Mouse (Mus musculus): ENCODE measurements at regions not wholly inside any gene's neighbourhood (a gene's known extent, or its start where the extent isn't known, plus 50 kb on each side); places are given as distances from the start of the nearest gene placed in this dataset.

DNA sequence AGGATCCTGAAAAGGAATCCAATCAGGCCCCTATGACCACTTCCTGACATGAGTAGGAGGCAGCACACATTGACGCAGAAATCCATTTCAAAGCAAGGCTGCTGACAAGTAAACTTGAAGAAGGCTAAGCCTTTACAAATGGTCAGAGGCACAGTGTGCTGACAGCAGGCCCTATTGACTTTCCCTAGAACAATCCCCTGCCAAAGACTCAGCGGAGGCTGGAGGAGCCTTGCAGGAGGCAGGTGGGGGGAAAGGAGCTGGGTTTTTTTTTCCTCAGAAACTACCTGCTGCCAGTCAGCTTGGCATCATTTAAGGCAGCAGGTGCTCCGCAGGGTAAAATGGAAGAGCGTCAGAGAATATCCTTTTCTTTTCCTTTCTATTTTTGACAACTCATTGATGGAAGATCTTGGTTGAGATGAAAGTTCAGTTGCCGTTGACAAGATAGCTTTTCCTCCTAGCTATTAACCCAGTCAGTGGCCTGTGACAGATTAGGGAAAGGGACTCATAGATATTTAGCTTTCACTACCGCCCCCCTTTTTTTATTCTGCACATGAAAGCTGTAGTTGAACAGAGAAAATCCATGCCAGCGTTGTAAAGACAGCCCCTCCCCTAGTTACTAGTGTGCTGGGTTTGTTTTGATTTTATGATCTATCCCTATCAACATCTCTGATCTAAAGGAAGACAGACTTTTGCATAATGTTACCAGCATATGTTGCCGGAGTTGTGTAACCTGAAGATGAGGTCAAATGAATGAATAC is 210.6 kb downstream of the Csnka2ip start:
- TF ChIP-seq CTCF (IDR thresholded peaks at IDR 0.05; ENCODE audit: low read depth): no peak
- no peak overlapping the region for H3K27ac ChIP-seq
- no peak for DNase-seq (ENCODE audit: low spot score)
- H3K4me1 ChIP-seq (ENCODE audit: insufficient read depth, low read length): no peaks in the 10 kb centered on the region
- H3K4me2 ChIP-seq (ENCODE audit: low read depth, low read length): no peak overlapping the region
- no peaks in the 10 kb centered on the region for H3K27me3 ChIP-seq (ENCODE audit: insufficient read depth, low read length)
- WGBS: 48% methylated on average over 8 of the region's 8 CpGs
- H3K9ac ChIP-seq (replicated peaks; ENCODE audit: low read length): no peak overlapping the region
- ATAC-seq: no peak
- H3K36me3 ChIP-seq (ENCODE audit: insufficient read depth, low read length): no peaks in the 10 kb centered on the region
- H3K4me3 ChIP-seq (ENCODE audit: low read length): no peak overlapping the region
- no peaks in the 10 kb centered on the region for H3K9me3 ChIP-seq (ENCODE audit: low read length)

DNA sequence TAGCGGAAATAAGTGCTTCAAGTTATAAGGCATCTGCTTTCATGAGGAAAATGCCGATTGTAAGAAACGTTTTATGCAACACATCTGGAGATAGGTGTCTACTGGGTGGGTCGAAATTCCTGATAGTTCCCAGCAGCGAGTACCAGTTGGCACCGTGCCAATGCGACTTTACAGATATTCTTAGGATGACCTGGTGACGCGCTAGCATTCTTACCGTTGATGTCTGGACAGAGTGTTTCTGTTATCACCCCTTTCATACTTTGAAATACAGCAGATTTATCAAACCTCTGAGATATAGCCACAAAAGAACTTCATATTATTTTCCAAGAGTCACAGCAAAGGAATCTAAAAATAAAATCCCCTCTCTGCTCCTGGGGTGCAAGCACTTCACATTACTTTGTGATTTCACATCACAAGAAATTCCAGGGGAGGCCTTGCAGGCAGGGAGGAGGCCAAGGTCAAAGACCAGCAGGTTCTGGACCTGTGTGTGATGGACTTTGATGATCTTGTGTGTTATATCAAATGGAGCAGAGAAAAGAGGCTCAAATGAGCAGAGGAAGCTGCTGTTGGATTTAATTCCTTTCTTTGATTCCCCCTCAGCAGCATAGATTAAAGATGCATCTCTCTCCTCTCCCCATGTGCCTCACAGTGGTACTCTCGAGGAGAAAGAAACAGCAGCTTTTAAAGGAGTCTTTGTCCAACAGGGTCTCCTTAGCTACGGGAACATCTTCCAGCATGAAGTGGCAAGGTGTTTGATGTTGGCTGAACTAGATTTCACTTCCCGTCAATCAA is 233.4 kb downstream of the Csnka2ip start:
- Histone ChIP-seq H3K36me3 (ENCODE audit: insufficient read depth, low read length) (no peaks in the 10 kb centered on the region), H3K27ac (no peak overlapping the region), H3K4me2 (ENCODE audit: low read depth, low read length) (no peak overlapping the region), H3K27me3 (ENCODE audit: insufficient read depth, low read length) (no peaks in the 10 kb centered on the region), H3K9me3 (ENCODE audit: low read length) (no peaks in the 10 kb centered on the region), H3K4me1 (ENCODE audit: insufficient read depth, low read length) (no peaks in the 10 kb centered on the region), H3K9ac (replicated peaks; ENCODE audit: low read length) (no peak overlapping the region), H3K4me3 (ENCODE audit: low read length) (no peak overlapping the region)
- no peak for ATAC-seq
- 78% methylated on average over 13 of the region's 13 CpGs for WGBS
- DNase-seq (ENCODE audit: low spot score): no peak
- no peak for TF ChIP-seq CTCF (IDR thresholded peaks at IDR 0.05; ENCODE audit: low read depth)

DNA sequence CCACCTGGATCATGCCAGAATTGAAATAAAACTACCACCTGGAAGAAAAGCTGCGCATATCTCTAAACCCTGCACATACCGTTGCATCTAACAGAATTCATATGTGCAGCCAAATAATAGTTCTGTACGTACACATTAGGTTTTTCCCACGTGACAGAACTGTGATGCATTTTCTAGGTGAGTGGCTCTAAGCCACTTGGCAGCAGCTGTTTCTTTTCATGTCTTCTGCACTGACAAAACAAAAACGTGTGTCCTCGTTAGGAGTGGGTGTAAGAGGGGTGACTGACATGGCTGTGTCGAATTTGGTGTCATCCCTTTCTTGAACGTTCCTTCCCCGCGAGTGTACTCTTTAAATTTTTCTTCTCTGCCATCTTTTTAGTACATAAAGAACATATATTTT is 254.3 kb downstream of the Csnka2ip start:
- Histone ChIP-seq H3K9me3 (ENCODE audit: low read length) (no peaks in the 10 kb centered on the region), H3K27ac (no peak overlapping the region), H3K4me2 (ENCODE audit: low read depth, low read length) (no peak overlapping the region), H3K36me3 (ENCODE audit: insufficient read depth, low read length) (no peaks in the 10 kb centered on the region), H3K9ac (replicated peaks; ENCODE audit: low read length) (no peak overlapping the region), H3K27me3 (ENCODE audit: insufficient read depth, low read length) (no peaks in the 10 kb centered on the region), H3K4me3 (ENCODE audit: low read length) (no peak overlapping the region), H3K4me1 (ENCODE audit: insufficient read depth, low read length) (no peaks in the 10 kb centered on the region)
- TF ChIP-seq CTCF (IDR thresholded peaks at IDR 0.05; ENCODE audit: low read depth): no peak
- DNase-seq (ENCODE audit: low spot score) (no peak), ATAC-seq (no peak)
- WGBS: 61% methylated on average over 10 of the region's 10 CpGs

DNA sequence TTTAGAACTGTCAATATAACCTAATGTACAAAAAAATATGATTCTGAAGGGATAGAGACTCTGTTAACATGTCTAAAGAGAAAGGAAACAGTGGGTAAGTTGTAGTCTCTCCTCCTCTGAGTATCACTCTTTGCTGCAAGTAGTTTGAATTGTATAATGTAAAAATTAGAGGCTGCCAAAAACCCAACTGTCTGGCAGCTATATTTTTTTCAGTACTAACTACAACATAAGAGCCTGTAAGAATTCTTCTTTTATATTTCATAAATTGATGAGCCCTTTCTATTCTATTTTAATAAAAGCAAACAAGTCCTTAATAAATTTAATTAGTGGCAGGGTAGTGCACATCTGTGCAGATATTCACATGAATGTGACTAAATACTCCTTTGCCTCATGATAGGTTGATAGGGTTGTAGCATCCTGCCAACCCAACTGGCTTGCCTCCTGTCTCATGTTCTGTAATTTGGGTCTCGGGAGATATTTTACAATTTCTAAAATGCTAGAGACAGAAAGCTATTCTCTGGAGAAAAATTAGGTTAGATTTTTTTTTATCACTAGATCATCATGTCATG is 269.2 kb downstream of the Csnka2ip start:
- H3K27me3 ChIP-seq (ENCODE audit: insufficient read depth, low read length): no peaks in the 10 kb centered on the region
- H3K36me3 ChIP-seq (ENCODE audit: insufficient read depth, low read length): no peaks in the 10 kb centered on the region
- DNase-seq (ENCODE audit: low spot score): no peak
- H3K27ac ChIP-seq: no peak overlapping the region
- H3K4me3 ChIP-seq (ENCODE audit: low read length): no peak overlapping the region
- no peak for TF ChIP-seq CTCF (IDR thresholded peaks at IDR 0.05; ENCODE audit: low read depth)
- no peak overlapping the region for H3K4me2 ChIP-seq (ENCODE audit: low read depth, low read length)
- 0 out of 2 replicates have a peak, but pooled peaks have one; percentile 7 for ATAC-seq
- H3K4me1 ChIP-seq (ENCODE audit: insufficient read depth, low read length): no peaks in the 10 kb centered on the region
- no peak overlapping the region for H3K9ac ChIP-seq (replicated peaks; ENCODE audit: low read length)
- H3K9me3 ChIP-seq (ENCODE audit: low read length): no peaks in the 10 kb centered on the region
- 76% methylated on average over 1 of the region's 1 CpGs for WGBS

DNA sequence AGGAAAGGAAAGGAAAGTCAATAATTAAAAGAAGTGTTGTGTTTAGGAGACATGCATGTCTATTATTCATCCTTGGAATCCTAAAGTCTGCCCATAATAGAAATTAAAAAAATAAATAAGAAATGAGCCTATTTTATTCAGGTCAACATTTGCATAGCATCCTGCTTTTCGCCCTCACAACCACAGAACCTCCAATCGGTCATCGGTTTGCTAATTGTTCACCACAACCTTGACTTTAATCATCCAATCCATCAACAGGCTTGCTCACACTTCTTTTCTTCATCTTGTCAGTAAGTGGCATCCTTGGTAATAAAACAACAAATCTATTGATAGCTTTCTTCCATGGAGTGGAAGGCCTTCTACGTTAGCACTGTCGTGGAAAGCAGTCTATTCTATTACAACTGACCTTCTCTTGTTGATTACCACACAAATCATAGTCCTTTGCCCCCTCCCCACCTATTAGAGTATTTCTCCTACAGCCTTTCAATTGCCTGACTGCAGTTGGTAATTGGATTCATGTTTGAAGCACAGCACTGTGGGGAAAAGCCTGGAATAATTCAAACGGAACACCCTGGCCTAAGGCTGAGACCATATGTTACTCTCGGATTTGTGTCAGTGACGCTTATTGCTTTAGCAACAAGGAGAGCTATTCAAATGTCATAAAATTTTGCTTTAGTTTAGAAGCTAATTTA is 269.9 kb downstream of the Csnka2ip start:
- Histone ChIP-seq H3K4me2 (ENCODE audit: low read depth, low read length) (no peak overlapping the region), H3K27me3 (ENCODE audit: insufficient read depth, low read length) (no peaks in the 10 kb centered on the region), H3K27ac (no peak overlapping the region), H3K4me3 (ENCODE audit: low read length) (no peak overlapping the region), H3K9me3 (ENCODE audit: low read length) (no peaks in the 10 kb centered on the region), H3K36me3 (ENCODE audit: insufficient read depth, low read length) (no peaks in the 10 kb centered on the region), H3K4me1 (ENCODE audit: insufficient read depth, low read length) (no peaks in the 10 kb centered on the region), H3K9ac (replicated peaks; ENCODE audit: low read length) (no peak overlapping the region)
- DNase-seq (ENCODE audit: low spot score) (peak; percentile 53), ATAC-seq (peak; percentile 69)
- WGBS: 63% methylated on average over 8 of the region's 8 CpGs
- TF ChIP-seq CTCF (IDR thresholded peaks at IDR 0.05; ENCODE audit: low read depth): no peak

DNA sequence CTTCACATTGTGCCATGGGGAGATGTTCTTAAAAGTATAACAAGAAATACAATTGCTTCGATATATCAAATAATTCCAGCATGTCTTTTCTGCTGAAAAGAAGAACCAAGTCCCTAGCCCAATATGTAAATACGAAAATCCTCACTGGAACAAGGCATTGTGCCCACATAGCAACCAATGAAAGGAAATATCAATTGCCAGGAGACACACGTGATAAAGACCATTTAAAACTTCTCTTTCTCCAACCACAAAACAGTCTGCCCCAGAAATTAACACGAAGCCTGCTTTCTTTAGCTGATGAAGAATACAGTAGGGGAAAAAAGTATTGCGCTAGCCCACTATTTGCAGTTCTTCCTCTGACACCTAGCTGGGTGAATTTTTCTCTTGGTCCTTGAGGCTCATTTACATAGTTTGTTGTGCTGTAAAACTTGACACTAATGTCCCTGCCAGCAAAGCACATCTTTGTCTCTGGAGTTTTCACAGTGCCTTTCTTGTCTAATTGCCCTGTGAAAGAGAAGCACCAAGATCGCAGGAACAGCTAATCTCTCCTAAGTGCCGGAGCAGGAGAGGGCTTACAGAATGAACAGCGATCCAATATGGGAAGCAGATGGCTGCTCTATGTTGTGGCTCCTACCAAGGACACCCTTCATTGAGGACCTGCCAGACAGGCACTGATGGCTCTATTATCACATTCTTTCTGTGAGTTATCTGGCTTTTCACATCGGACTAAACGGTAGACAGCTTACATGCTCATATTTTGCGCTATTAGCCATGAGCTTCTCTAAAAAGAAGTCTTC is 272.7 kb downstream of the Csnka2ip start:
- Histone ChIP-seq H3K9ac (replicated peaks; ENCODE audit: low read length) (no peak overlapping the region), H3K9me3 (ENCODE audit: low read length) (no peaks in the 10 kb centered on the region), H3K4me1 (ENCODE audit: insufficient read depth, low read length) (no peaks in the 10 kb centered on the region), H3K27ac (no peak overlapping the region), H3K36me3 (ENCODE audit: insufficient read depth, low read length) (no peaks in the 10 kb centered on the region), H3K27me3 (ENCODE audit: insufficient read depth, low read length) (no peaks in the 10 kb centered on the region), H3K4me3 (ENCODE audit: low read length) (no peak overlapping the region), H3K4me2 (ENCODE audit: low read depth, low read length) (0 out of 2 replicates have a peak overlapping the region, but pooled peaks have one; percentile 7)
- peak; percentile 84 for ATAC-seq
- peak; percentile 46 for DNase-seq (ENCODE audit: low spot score)
- 39% methylated on average over 11 of the region's 11 CpGs for WGBS
- no peak for TF ChIP-seq CTCF (IDR thresholded peaks at IDR 0.05; ENCODE audit: low read depth)
